Comparison of ENCODE assay signal across 28 mouse cellular contexts in the genomic region with DNA sequence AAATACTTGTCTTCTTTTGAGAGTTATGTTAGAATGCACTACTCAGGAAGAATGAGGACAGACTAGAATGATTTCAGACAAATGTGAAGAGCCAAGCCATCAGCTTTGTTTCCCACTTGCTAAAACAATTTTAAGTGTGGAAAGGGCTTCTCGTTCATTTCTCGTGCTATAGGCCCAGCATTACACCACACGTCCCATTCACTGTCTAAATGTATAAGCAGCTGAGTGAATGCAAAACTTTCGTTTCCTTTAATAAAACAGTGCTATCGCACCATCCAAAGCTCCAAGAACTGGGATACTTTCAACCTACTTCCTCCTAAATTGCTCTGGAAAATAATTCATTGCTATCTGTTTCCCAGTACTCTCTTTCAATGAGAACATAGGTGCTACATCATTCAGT.
"Had no signal": no experiment of that assay in that cellular context is flagged by ENCODE, and none has a peak within 500 bp of the region (broad histone marks: within the 10 kb centered on the region; RNA-seq: fewer than 3 reads in every experiment).

No protein-coding gene starts in this region.

- H3K4me3 ChIP-seq: embryonic facial prominence, embryonic 10.5 days; embryonic facial prominence, embryonic 12.5 days; embryonic facial prominence, embryonic 13.5 days; embryonic facial prominence, embryonic 15.5 days; erythroblast, embryonic 14.5 days; forebrain, embryonic 10.5 days; forebrain, embryonic 13.5 days; forebrain, embryonic 15.5 days; gastrocnemius, adult 2 months; heart, adult 2 months; heart, embryonic 10.5 days had no signal

- H3K9me3 ChIP-seq: embryonic facial prominence, embryonic 10.5 days; embryonic facial prominence, embryonic 12.5 days; embryonic facial prominence, embryonic 13.5 days; embryonic facial prominence, embryonic 15.5 days; forebrain, embryonic 10.5 days; forebrain, embryonic 13.5 days; forebrain, embryonic 15.5 days; heart, embryonic 10.5 days had no signal

- H3K4me1 ChIP-seq: embryonic facial prominence, embryonic 10.5 days; embryonic facial prominence, embryonic 12.5 days; embryonic facial prominence, embryonic 13.5 days; embryonic facial prominence, embryonic 15.5 days; forebrain, embryonic 10.5 days; forebrain, embryonic 13.5 days; forebrain, embryonic 15.5 days; heart, embryonic 10.5 days had no signal

- DNase-seq: cerebellum, adult 8-10 months; cerebellum, adult 9-10 months; cerebellum, adult 9-11 months; cerebellum, postnatal 10 days; cerebellum, postnatal 14 days; cerebellum, postnatal 25 days; cerebellum, postnatal 36 days; embryo, embryonic 11 days; forebrain, postnatal 0 days; gastrocnemius, adult 2 months; gastrocnemius, postnatal 10 days; gastrocnemius, postnatal 14 days; gastrocnemius, postnatal 25 days; gastrocnemius, postnatal 36 days; heart, adult 18-20 months; heart, adult 2 months had no signal

- H3K27me3 ChIP-seq: embryonic facial prominence, embryonic 12.5 days; embryonic facial prominence, embryonic 13.5 days; embryonic facial prominence, embryonic 15.5 days; forebrain, embryonic 13.5 days; forebrain, embryonic 15.5 days had no signal

- H3K9ac ChIP-seq: embryonic facial prominence, embryonic 12.5 days; embryonic facial prominence, embryonic 13.5 days; embryonic facial prominence, embryonic 15.5 days; forebrain, embryonic 13.5 days; forebrain, embryonic 15.5 days; forebrain, postnatal 0 days had no signal

- H3K27ac ChIP-seq: embryonic facial prominence, embryonic 10.5 days; embryonic facial prominence, embryonic 12.5 days; embryonic facial prominence, embryonic 13.5 days; embryonic facial prominence, embryonic 15.5 days; forebrain, embryonic 10.5 days; forebrain, embryonic 13.5 days; forebrain, embryonic 15.5 days; gastrocnemius, adult 2 months; heart, adult 2 months; heart, embryonic 10.5 days had no signal

- H3K4me2 ChIP-seq: embryonic facial prominence, embryonic 12.5 days; embryonic facial prominence, embryonic 13.5 days; embryonic facial prominence, embryonic 15.5 days; forebrain, embryonic 13.5 days; forebrain, embryonic 15.5 days; heart, embryonic 11.5 days had no signal

- ATAC-seq: forebrain, embryonic 13.5 days; forebrain, embryonic 14.5 days; forebrain, embryonic 15.5 days; forebrain, embryonic 16.5 days; forebrain, postnatal 0 days had no signal

- H3K36me3 ChIP-seq: embryonic facial prominence, embryonic 10.5 days; embryonic facial prominence, embryonic 12.5 days; embryonic facial prominence, embryonic 13.5 days; embryonic facial prominence, embryonic 15.5 days; forebrain, embryonic 10.5 days; forebrain, embryonic 15.5 days; heart, embryonic 10.5 days had no signal
